Mouse (Mus musculus): Measurements from ENCODE around the gene Capn1. TPM values are rescaled to one million over a fixed set of nuclear protein-coding genes. Genes with fewer than 3 reads are reported as not detected.

The Capn1 gene
- polyA plus RNA-seq, 1 experiment from 2014 or later, result 2.4 TPM

DNA sequence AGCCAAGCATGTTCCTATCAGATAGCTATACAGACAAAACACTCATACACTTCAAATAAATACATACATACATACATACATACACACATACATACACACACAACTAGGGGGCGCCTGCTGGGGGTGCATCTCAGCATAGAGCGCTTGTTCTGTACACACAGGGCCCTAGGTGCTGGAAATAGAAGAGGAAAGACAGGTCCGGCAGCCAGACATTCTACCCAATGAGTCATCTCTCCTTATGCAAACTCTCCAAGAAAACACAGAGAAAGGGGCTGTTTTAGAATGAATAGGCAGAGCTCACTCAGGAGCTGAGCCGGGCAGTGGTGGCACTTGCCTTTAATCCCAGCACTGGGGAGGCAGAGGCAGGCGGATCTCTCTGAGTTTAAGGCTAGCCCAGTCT is 15.7 kb downstream of the Capn1 start:
- Histone ChIP-seq H3K4me3 (no peak overlapping the region), H3K9me3 (replicated peaks) (no peaks in the 10 kb centered on the region), H3K27me3 (ENCODE audit: low read depth, poor library complexity, severe bottlenecking) (no peaks in the 10 kb centered on the region), H3K4me1 (0 out of 2 replicates have a peak, but pooled peaks cover 3% of the 10 kb centered on the region), H3K27ac (no peak overlapping the region), H3K36me3 (no peaks in the 10 kb centered on the region)
- WGBS, result 81% methylated on average over 5 of the region's 5 CpGs
- DNase-seq (ENCODE audit: low spot score), result no peak

GRCm38 (mm10) chr19:5998180-5998579 is 17.5 kb downstream of the Capn1 start:
- 90% methylated on average over 3 of the region's 3 CpGs for WGBS
- Histone ChIP-seq H3K27me3 (ENCODE audit: low read depth, poor library complexity, severe bottlenecking) (no peaks in the 10 kb centered on the region), H3K9me3 (replicated peaks) (no peaks in the 10 kb centered on the region), H3K27ac (no peak overlapping the region), H3K4me1 (no peaks in the 10 kb centered on the region), H3K36me3 (no peaks in the 10 kb centered on the region), H3K4me3 (no peak overlapping the region)
- no peak for DNase-seq (ENCODE audit: low spot score)

DNA sequence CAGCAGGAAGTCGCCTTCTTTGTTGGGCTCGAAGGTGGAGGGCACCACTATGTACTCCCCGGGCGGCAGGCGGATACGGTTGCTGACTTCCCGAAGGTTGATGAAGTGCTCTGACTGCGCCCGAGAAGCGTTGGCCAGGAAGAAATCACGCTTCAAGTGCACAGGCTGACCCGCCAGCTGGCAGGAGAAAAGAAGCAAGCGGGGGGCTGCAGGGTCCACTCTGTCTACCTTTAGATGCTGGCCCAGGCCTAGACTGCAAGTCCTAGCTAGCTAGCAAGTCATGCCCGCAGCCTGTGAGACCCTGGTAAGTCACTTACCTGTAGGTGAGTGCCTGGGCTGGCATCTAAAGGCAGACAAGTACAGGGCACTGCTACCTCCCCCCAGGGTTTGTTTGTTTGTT is 21.0 kb downstream of the Capn1 start:
- H3K9me3 ChIP-seq (replicated peaks), result no peaks in the 10 kb centered on the region
- DNase-seq (ENCODE audit: low spot score), result no peak
- H3K27me3 ChIP-seq (ENCODE audit: low read depth, poor library complexity, severe bottlenecking), result no peaks in the 10 kb centered on the region
- no peak overlapping the region for H3K4me3 ChIP-seq
- 89% methylated on average over 14 of the region's 14 CpGs for WGBS
- H3K36me3 ChIP-seq, result no peaks in the 10 kb centered on the region
- no peak overlapping the region for H3K27ac ChIP-seq
- 0 out of 2 replicates have a peak, but pooled peaks cover under 1% of the 10 kb centered on the region for H3K4me1 ChIP-seq

DNA sequence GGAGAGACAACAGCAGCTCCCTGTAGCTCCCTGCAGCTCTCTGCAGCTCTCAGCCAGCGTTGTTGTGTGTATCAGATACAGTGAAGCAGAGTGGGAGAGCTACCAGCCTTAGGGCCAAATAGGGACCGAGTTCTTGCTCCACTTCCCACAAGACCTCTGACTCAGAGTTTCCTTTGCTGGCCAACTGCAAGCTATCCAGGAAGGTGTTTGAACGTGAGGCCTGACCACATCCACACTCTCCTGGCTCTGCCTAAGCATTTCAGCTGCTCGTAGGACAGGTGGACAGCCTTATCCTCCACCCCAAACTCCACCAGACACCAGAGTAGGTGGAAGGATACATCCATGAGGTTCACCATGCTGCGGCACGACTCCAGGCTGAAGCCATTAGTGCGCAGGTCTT is 23.7 kb downstream of the Capn1 start:
- Histone ChIP-seq H3K9me3 (replicated peaks) (no peaks in the 10 kb centered on the region), H3K4me3 (no peak overlapping the region), H3K27me3 (ENCODE audit: low read depth, poor library complexity, severe bottlenecking) (no peaks in the 10 kb centered on the region), H3K36me3 (no peaks in the 10 kb centered on the region), H3K4me1 (peaks cover 19% of the 10 kb centered on the region), H3K27ac (peak overlapping the region; percentile 8; the same call in 1 of the 2 replicates)
- 87% methylated on average over 7 of the region's 7 CpGs for WGBS
- DNase-seq (ENCODE audit: low spot score), result no peak

- 90% methylated on average over 7 of the region's 7 CpGs for WGBS
- no peaks in the 10 kb centered on the region for H3K36me3 ChIP-seq
- H3K4me3 ChIP-seq, result no peak overlapping the region
- peaks cover 19% of the 10 kb centered on the region for H3K4me1 ChIP-seq
- no peak for DNase-seq (ENCODE audit: low spot score)
- no peaks in the 10 kb centered on the region for H3K9me3 ChIP-seq (replicated peaks)
- peak overlapping the region; percentile 8; the same call in 1 of the 2 replicates for H3K27ac ChIP-seq
- H3K27me3 ChIP-seq (ENCODE audit: low read depth, poor library complexity, severe bottlenecking), result no peaks in the 10 kb centered on the region
These were observed 24.2 kb downstream of the Capn1 start for GRCm38 (mm10) chr19:5991467-5991866.

DNA sequence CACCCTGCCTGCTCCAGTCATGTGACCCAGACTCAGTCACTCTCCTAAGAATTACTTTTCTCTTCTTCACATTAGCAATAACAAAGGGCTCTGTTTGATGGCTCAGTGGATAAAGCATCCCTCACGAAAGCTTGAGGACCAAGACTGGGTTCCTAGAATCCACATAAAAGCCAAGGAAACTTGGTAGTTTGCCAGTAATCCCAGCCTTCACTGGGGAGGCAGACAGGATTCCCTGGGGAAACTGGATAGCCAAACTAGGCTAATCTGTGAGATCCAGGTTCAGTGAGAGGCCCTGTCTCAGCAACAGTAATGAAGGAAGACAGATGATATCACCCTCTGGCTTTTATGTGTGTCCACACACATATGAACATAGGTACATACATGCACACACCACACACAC is 24.8 kb downstream of the Capn1 start:
- Histone ChIP-seq H3K9me3 (replicated peaks) (no peaks in the 10 kb centered on the region), H3K36me3 (no peaks in the 10 kb centered on the region), H3K27ac (no peak overlapping the region), H3K4me1 (peaks cover 24% of the 10 kb centered on the region), H3K4me3 (no peak overlapping the region), H3K27me3 (ENCODE audit: low read depth, poor library complexity, severe bottlenecking) (no peaks in the 10 kb centered on the region)
- DNase-seq (ENCODE audit: low spot score), result no peak
- 76% methylated on average over 1 of the region's 1 CpGs for WGBS

GRCm38 (mm10) chr19:5990033-5990432 is 25.7 kb downstream of the Capn1 start:
- Histone ChIP-seq H3K27ac (peak overlapping the region; percentile 88), H3K4me1 (peaks cover 27% of the 10 kb centered on the region), H3K36me3 (no peaks in the 10 kb centered on the region), H3K4me3 (no peak overlapping the region), H3K27me3 (ENCODE audit: low read depth, poor library complexity, severe bottlenecking) (no peaks in the 10 kb centered on the region), H3K9me3 (replicated peaks) (no peaks in the 10 kb centered on the region)
- DNase-seq (ENCODE audit: low spot score), result no peak
- WGBS, result 96% methylated on average over 12 of the region's 12 CpGs

- Histone ChIP-seq H3K4me3 (no peak overlapping the region), H3K27ac (peak overlapping the region; percentile 88), H3K27me3 (ENCODE audit: low read depth, poor library complexity, severe bottlenecking) (no peaks in the 10 kb centered on the region), H3K9me3 (replicated peaks) (no peaks in the 10 kb centered on the region), H3K36me3 (no peaks in the 10 kb centered on the region), H3K4me1 (peaks cover 27% of the 10 kb centered on the region)
- 81% methylated on average over 6 of the region's 6 CpGs for WGBS
- DNase-seq (ENCODE audit: low spot score), result no peak
These were observed 26.1 kb downstream of the Capn1 start for GRCm38 (mm10) chr19:5989585-5989984.

- 11% methylated on average over 13 of the region's 13 CpGs for WGBS
- no peaks in the 10 kb centered on the region for H3K27me3 ChIP-seq (ENCODE audit: low read depth, poor library complexity, severe bottlenecking)
- no peaks in the 10 kb centered on the region for H3K36me3 ChIP-seq
- DNase-seq (ENCODE audit: low spot score), result peak; percentile 83
- peaks cover 27% of the 10 kb centered on the region for H3K4me1 ChIP-seq
- H3K9me3 ChIP-seq (replicated peaks), result no peaks in the 10 kb centered on the region
- H3K27ac ChIP-seq, result peak overlapping the region; percentile 88
- H3K4me3 ChIP-seq, result peak overlapping the region; percentile 33
These were observed 26.8 kb downstream of the Capn1 start for GRCm38 (mm10) chr19:5988815-5989452.

DNA sequence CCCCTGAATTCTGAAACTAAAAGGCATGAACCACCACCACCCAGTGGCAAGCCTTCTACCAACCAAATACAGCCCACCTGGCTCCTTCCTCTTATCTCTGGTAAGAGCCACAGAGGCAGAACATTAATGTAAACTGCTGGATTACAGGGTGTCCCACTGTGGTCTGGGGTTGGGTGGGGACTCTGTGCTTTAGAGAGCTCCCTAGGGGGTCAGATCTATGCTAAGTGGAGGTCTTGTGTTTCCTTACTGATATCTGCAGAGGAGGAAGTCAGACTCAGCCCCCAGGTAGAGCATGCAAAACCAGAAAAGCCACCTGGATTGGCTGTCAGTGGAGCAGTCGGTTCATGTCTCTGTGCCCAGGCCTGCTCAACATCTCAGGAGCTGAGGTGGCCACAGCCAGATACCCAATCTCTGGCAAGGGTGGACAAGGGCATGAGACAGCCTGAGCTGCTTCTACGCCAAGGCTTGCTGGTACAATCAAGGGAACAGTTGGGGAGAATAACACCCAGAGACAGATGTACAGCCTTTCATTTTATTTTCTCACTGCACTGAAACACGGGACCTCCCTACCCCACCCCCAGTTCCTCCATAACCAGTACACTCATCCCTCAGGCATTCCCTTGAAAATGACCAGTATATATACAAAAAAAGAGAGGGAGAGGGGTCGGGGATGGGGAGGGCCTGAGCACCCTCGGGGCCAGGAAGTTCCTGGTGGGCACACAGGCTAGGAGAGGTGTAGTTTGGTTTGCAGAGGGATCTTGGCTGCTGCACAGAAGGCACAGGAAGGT is 27.5 kb downstream of the Capn1 start:
- peaks cover 27% of the 10 kb centered on the region for H3K4me1 ChIP-seq
- peak overlapping the region; percentile 33; the same call in 1 of the 2 replicates for H3K4me3 ChIP-seq
- no peak for DNase-seq (ENCODE audit: low spot score)
- no peaks in the 10 kb centered on the region for H3K9me3 ChIP-seq (replicated peaks)
- no peaks in the 10 kb centered on the region for H3K27me3 ChIP-seq (ENCODE audit: low read depth, poor library complexity, severe bottlenecking)
- 70% methylated on average over 5 of the region's 5 CpGs for WGBS
- no peaks in the 10 kb centered on the region for H3K36me3 ChIP-seq
- H3K27ac ChIP-seq, result peak overlapping the region; percentile 88

DNA sequence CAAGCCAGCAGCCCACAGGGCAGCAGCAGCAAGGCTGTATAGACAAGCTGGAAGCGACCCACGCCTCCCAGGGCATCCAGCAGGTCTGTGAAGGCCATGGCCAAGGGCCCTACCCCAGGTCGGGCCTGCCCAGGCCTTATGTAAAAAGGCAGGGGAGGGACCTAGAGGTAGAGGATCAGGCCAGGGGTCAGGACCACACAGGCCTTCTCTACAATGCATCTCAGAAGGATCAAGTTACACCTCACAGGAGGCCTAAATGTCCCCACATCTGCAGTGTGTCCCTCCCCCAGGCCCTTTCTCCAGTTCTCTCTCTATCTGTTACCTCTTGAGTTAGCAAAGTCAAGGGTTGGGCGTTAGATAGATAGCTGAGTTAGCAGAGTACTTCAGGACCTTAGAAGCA is 29.7 kb downstream of the Capn1 start, which contains the start of gene Slc22a20:
Gene Slc22a20, minus strand, starts transcription at position 101 of the 400 bp plus-strand sequence.
- no peaks in the 10 kb centered on the region for H3K9me3 ChIP-seq (replicated peaks)
- no peak within 1 kb of the TSS for H3K4me3 ChIP-seq
- peaks cover 27% of the 10 kb centered on the region for H3K4me1 ChIP-seq
- no peak for DNase-seq (ENCODE audit: low spot score)
- no peaks in the 10 kb centered on the region for H3K36me3 ChIP-seq
- 42% methylated on average over 4 of the region's 4 CpGs for WGBS
- no peaks in the 10 kb centered on the region for H3K27me3 ChIP-seq (ENCODE audit: low read depth, poor library complexity, severe bottlenecking)
- H3K27ac ChIP-seq, result peak within 1 kb of the TSS; percentile 63; the same call in 1 of the 2 replicates

DNA sequence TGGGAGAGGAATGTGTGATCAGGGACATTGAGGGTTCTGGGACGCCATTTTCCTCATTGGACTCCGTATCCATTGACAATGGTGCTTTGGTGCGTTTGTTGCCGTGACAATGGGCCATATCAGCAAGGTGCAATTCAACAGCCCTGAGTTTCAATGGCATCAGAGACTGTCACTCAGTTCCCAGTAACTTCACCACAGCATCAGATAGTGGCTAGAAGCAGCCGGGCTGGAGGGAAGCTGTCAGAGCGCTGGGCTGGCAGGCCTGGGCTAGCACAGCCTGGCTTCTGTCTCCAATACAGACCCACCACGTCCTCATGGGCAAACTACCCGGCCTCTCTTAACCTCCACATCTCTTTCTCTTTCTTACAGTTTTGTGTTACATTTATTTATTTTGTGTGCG is 35.2 kb downstream of the Capn1 start:
- no peak overlapping the region for H3K27ac ChIP-seq
- no peaks in the 10 kb centered on the region for H3K27me3 ChIP-seq (ENCODE audit: low read depth, poor library complexity, severe bottlenecking)
- no peak overlapping the region for H3K4me3 ChIP-seq
- DNase-seq (ENCODE audit: low spot score), result no peak
- H3K36me3 ChIP-seq, result no peaks in the 10 kb centered on the region
- H3K4me1 ChIP-seq, result 0 out of 2 replicates have a peak, but pooled peaks cover 6% of the 10 kb centered on the region
- no peaks in the 10 kb centered on the region for H3K9me3 ChIP-seq (replicated peaks)
- whole genome bisulfite sequencing, result 88% methylated on average over 9 of the region's 9 CpGs

GRCm38 (mm10) chr19:5977717-5978116 is 38.0 kb downstream of the Capn1 start:
- Histone ChIP-seq H3K36me3 (no peaks in the 10 kb centered on the region), H3K27ac (peak overlapping the region; percentile 16; the same call in 1 of the 2 replicates), H3K4me1 (0 out of 2 replicates have a peak, but pooled peaks cover 6% of the 10 kb centered on the region), H3K9me3 (replicated peaks) (no peaks in the 10 kb centered on the region), H3K4me3 (no peak overlapping the region), H3K27me3 (ENCODE audit: low read depth, poor library complexity, severe bottlenecking) (no peaks in the 10 kb centered on the region)
- WGBS, result 73% methylated on average over 3 of the region's 3 CpGs
- DNase-seq (ENCODE audit: low spot score), result no peak

Measured in limb, embryonic 10.5 days (tissue).